Mouse (Mus musculus): Measurements from ENCODE around the gene Boc. TPM values are rescaled to one million over a fixed set of nuclear protein-coding genes. Genes with fewer than 3 reads are reported as not detected.
A peak's percentile ranks its signal among the peaks of the same experiment; 100 is the strongest.

Boc gene
- polyA plus RNA-seq, 1 experiment from 2014 or later = 14.2 TPM

GRCm38 (mm10) chr16:44557661-44558470, 831 bp downstream of the Boc start:
- Histone ChIP-seq H3K27ac (ENCODE audit: low read depth) (peak overlapping the region; percentile 92), H3K4me3 (ENCODE audit: low read depth, low read length) (peak overlapping the region; percentile 80), H3K4me1 (replicated peaks; ENCODE audit: control insufficient read depth, insufficient read depth, low read length) (peaks cover 8% of the 10 kb centered on the region; the same call in 1 of the 2 replicates), H3K36me3 (ENCODE audit: control insufficient read depth, insufficient read depth, low read length) (no peaks in the 10 kb centered on the region), H3K27me3 (replicated peaks; ENCODE audit: control insufficient read depth, insufficient read depth, low read length) (no peaks in the 10 kb centered on the region), H3K9ac (ENCODE audit: low read length) (peak overlapping the region; percentile 91), H3K4me2 (ENCODE audit: low read length) (peak overlapping the region; percentile 63), H3K9me3 (ENCODE audit: control insufficient read depth, low read length) (no peaks in the 10 kb centered on the region)
- ATAC-seq (replicated peaks; ENCODE audit: low FRiP score, low TSS enrichment, low read depth) = peak; percentile 82
- WGBS = under 1% methylated on average over 47 of the region's 47 CpGs
- peak; percentile 91 for DNase-seq (ENCODE audit: low spot score)

DNA sequence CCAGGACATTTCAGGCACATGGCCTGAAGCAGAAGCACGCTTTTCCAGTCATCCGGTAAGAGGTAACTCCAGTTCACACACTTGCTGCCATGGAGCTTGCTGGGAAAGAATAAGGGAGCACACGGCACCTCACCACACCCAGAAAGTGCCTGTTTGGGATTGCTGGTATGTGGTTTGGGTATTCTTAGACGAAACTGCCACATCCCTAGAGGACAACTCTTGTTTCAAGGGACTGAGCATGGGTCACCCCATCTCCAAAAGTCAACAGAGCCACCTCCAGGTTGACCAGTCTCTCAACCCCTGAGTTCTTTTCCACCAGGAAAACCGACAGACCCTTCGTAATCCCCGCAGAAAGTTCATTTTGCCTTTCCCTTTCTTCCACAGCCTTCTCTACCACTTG, 1.6 kb downstream of the Boc start:
- ATAC-seq (replicated peaks; ENCODE audit: low FRiP score, low TSS enrichment, low read depth) = no peak
- 44% methylated on average over 7 of the region's 7 CpGs for WGBS
- H3K27ac ChIP-seq (ENCODE audit: low read depth) = peak overlapping the region; percentile 92; the same call in 1 of the 2 replicates

GRCm38 (mm10) chr16:44555791-44556709, 2.6 kb downstream of the Boc start:
- ATAC-seq (replicated peaks; ENCODE audit: low FRiP score, low TSS enrichment, low read depth) (no peak), DNase-seq (ENCODE audit: low spot score) (no peak)
- H3K27ac ChIP-seq (ENCODE audit: low read depth) = no peak overlapping the region
- no peak overlapping the region for H3K9ac ChIP-seq (ENCODE audit: low read length)
- 70% methylated on average over 9 of the region's 9 CpGs for WGBS
- no peaks in the 10 kb centered on the region for H3K27me3 ChIP-seq (replicated peaks; ENCODE audit: control insufficient read depth, insufficient read depth, low read length)
- peak overlapping the region; percentile 63 for H3K4me2 ChIP-seq (ENCODE audit: low read length)
- no peaks in the 10 kb centered on the region for H3K9me3 ChIP-seq (ENCODE audit: control insufficient read depth, low read length)
- peak overlapping the region; percentile 80; the same call in 1 of the 2 replicates for H3K4me3 ChIP-seq (ENCODE audit: low read depth, low read length)
- no peaks in the 10 kb centered on the region for H3K36me3 ChIP-seq (ENCODE audit: control insufficient read depth, insufficient read depth, low read length)
- H3K4me1 ChIP-seq (replicated peaks; ENCODE audit: control insufficient read depth, insufficient read depth, low read length) = peaks cover 24% of the 10 kb centered on the region; the same call in 1 of the 2 replicates

More for the DNA sequence above, 1.6 kb downstream of the Boc start:
- Histone ChIP-seq H3K4me3 (ENCODE audit: low read depth, low read length) (peak overlapping the region; percentile 80), H3K27me3 (replicated peaks; ENCODE audit: control insufficient read depth, insufficient read depth, low read length) (no peaks in the 10 kb centered on the region), H3K9ac (ENCODE audit: low read length) (peak overlapping the region; percentile 91), H3K9me3 (ENCODE audit: control insufficient read depth, low read length) (no peaks in the 10 kb centered on the region), H3K4me2 (ENCODE audit: low read length) (peak overlapping the region; percentile 63), H3K36me3 (ENCODE audit: control insufficient read depth, insufficient read depth, low read length) (no peaks in the 10 kb centered on the region), H3K4me1 (replicated peaks; ENCODE audit: control insufficient read depth, insufficient read depth, low read length) (peaks cover 16% of the 10 kb centered on the region; the same call in 1 of the 2 replicates)
- DNase-seq (ENCODE audit: low spot score) = no peak

DNA sequence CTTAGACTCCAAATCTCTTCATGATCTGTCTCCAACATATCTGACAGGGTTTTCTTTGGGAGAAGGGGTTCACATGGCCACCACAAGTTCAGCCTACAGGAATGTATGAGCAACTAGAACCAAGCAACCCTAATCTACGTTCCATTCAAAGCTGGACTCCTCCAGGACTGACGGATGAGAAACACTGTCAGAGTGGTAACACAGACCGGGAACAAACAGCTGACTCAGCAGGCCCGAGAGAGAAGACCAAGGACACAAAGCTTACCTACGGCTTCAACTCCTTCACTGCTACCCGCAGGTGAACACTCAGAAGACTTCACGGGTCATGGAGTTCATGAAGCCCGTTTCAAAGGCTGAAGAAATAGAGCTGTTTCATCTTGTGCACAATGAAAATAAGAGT, 4.8 kb downstream of the Boc start:
- DNase-seq (ENCODE audit: low spot score) (peak; percentile 18), ATAC-seq (replicated peaks; ENCODE audit: low FRiP score, low TSS enrichment, low read depth) (no peak)
- 74% methylated on average over 8 of the region's 8 CpGs for WGBS
- Histone ChIP-seq H3K4me2 (ENCODE audit: low read length) (no peak overlapping the region), H3K36me3 (ENCODE audit: control insufficient read depth, insufficient read depth, low read length) (no peaks in the 10 kb centered on the region), H3K27me3 (replicated peaks; ENCODE audit: control insufficient read depth, insufficient read depth, low read length) (no peaks in the 10 kb centered on the region), H3K27ac (ENCODE audit: low read depth) (no peak overlapping the region), H3K9ac (ENCODE audit: low read length) (no peak overlapping the region), H3K4me3 (ENCODE audit: low read depth, low read length) (no peak overlapping the region), H3K4me1 (replicated peaks; ENCODE audit: control insufficient read depth, insufficient read depth, low read length) (peaks cover 38% of the 10 kb centered on the region), H3K9me3 (ENCODE audit: control insufficient read depth, low read length) (no peaks in the 10 kb centered on the region)

DNA sequence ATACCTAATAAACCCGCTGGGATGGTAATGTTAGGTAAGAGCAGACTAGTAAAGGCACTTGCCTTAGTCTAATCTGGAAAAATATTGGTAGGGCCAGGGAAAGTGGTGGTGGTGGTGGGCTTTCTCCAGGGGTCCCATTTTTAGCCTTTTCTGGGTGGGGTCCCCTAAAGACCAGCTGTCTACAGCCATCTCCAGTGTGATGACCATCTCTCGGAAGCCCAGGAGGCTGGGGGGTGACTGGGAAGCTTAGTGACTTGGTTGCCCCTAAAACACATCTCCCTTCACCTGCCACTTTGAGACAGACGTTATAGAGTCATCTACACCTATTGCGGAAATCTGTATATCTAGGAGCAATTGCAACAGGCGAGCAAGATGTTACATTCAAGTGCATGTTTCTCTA, 6.0 kb downstream of the Boc start:
- DNase-seq (ENCODE audit: low spot score) (no peak), ATAC-seq (replicated peaks; ENCODE audit: low FRiP score, low TSS enrichment, low read depth) (no peak)
- Histone ChIP-seq H3K4me3 (ENCODE audit: low read depth, low read length) (no peak overlapping the region), H3K27me3 (replicated peaks; ENCODE audit: control insufficient read depth, insufficient read depth, low read length) (no peaks in the 10 kb centered on the region), H3K9me3 (ENCODE audit: control insufficient read depth, low read length) (no peaks in the 10 kb centered on the region), H3K4me1 (replicated peaks; ENCODE audit: control insufficient read depth, insufficient read depth, low read length) (peaks cover 38% of the 10 kb centered on the region), H3K36me3 (ENCODE audit: control insufficient read depth, insufficient read depth, low read length) (no peaks in the 10 kb centered on the region), H3K4me2 (ENCODE audit: low read length) (no peak overlapping the region), H3K27ac (ENCODE audit: low read depth) (no peak overlapping the region), H3K9ac (ENCODE audit: low read length) (no peak overlapping the region)
- WGBS = 89% methylated on average over 5 of the region's 5 CpGs

DNA sequence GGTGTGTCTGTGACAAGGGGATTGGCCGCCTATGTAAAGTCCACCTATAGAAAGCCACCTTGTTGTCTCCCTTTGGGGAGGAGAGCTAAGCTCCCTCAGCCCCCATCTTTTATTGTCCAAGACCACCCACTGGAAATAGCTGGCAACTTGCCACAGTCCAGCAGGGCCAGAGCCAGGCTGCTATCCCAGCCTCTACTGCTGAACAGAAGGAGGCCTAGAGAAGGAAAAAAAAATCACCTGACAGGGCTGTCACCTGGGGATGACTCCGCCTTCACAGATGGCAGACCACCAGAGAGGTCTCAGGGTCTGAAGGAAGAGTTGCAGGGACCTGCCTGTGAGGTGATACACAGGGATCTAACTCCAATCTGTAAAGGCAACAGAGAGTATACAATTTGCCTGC, 6.7 kb downstream of the Boc start:
- no peak overlapping the region for H3K4me2 ChIP-seq (ENCODE audit: low read length)
- no peak overlapping the region for H3K27ac ChIP-seq (ENCODE audit: low read depth)
- H3K36me3 ChIP-seq (ENCODE audit: control insufficient read depth, insufficient read depth, low read length) = no peaks in the 10 kb centered on the region
- no peak overlapping the region for H3K4me3 ChIP-seq (ENCODE audit: low read depth, low read length)
- H3K9ac ChIP-seq (ENCODE audit: low read length) = no peak overlapping the region
- DNase-seq (ENCODE audit: low spot score) (peak; percentile 49), ATAC-seq (replicated peaks; ENCODE audit: low FRiP score, low TSS enrichment, low read depth) (no peak)
- 70% methylated on average over 2 of the region's 2 CpGs for WGBS
- H3K4me1 ChIP-seq (replicated peaks; ENCODE audit: control insufficient read depth, insufficient read depth, low read length) = peaks cover 37% of the 10 kb centered on the region
- no peaks in the 10 kb centered on the region for H3K27me3 ChIP-seq (replicated peaks; ENCODE audit: control insufficient read depth, insufficient read depth, low read length)
- H3K9me3 ChIP-seq (ENCODE audit: control insufficient read depth, low read length) = no peaks in the 10 kb centered on the region

DNA sequence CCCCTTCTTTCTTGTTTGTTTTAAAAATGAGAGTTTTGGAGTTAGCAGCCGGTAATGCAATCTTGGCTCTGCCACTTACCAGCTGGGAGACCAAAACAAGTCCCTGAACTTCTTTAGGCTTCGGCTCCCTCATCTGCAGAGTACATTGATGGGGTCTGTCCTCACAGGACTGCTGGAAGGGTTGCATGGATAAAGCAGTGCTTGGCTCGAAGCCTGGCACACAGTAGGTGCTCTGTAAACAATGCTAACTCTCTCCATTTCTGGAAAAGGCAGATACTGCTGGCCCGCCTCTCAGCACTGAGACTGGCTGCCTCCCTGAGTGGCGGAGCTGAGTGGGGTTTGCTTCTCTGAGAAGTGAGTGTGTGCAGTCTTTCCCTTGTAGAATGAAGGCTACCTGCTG, 7.2 kb downstream of the Boc start:
- no peaks in the 10 kb centered on the region for H3K36me3 ChIP-seq (ENCODE audit: control insufficient read depth, insufficient read depth, low read length)
- H3K9ac ChIP-seq (ENCODE audit: low read length) = no peak overlapping the region
- H3K27ac ChIP-seq (ENCODE audit: low read depth) = no peak overlapping the region
- peaks cover 34% of the 10 kb centered on the region for H3K4me1 ChIP-seq (replicated peaks; ENCODE audit: control insufficient read depth, insufficient read depth, low read length)
- DNase-seq (ENCODE audit: low spot score) (no peak), ATAC-seq (replicated peaks; ENCODE audit: low FRiP score, low TSS enrichment, low read depth) (no peak)
- no peak overlapping the region for H3K4me2 ChIP-seq (ENCODE audit: low read length)
- WGBS = 51% methylated on average over 5 of the region's 5 CpGs
- H3K9me3 ChIP-seq (ENCODE audit: control insufficient read depth, low read length) = no peaks in the 10 kb centered on the region
- no peak overlapping the region for H3K4me3 ChIP-seq (ENCODE audit: low read depth, low read length)
- no peaks in the 10 kb centered on the region for H3K27me3 ChIP-seq (replicated peaks; ENCODE audit: control insufficient read depth, insufficient read depth, low read length)

GRCm38 (mm10) chr16:44550843-44551242, 7.9 kb downstream of the Boc start:
- Histone ChIP-seq H3K27ac (ENCODE audit: low read depth) (no peak overlapping the region), H3K4me2 (ENCODE audit: low read length) (no peak overlapping the region), H3K9ac (ENCODE audit: low read length) (no peak overlapping the region), H3K9me3 (ENCODE audit: control insufficient read depth, low read length) (no peaks in the 10 kb centered on the region), H3K27me3 (replicated peaks; ENCODE audit: control insufficient read depth, insufficient read depth, low read length) (no peaks in the 10 kb centered on the region), H3K36me3 (ENCODE audit: control insufficient read depth, insufficient read depth, low read length) (no peaks in the 10 kb centered on the region), H3K4me3 (ENCODE audit: low read depth, low read length) (no peak overlapping the region), H3K4me1 (replicated peaks; ENCODE audit: control insufficient read depth, insufficient read depth, low read length) (peaks cover 32% of the 10 kb centered on the region)
- ATAC-seq (replicated peaks; ENCODE audit: low FRiP score, low TSS enrichment, low read depth) = no peak
- WGBS = 35% methylated on average over 5 of the region's 5 CpGs
- DNase-seq (ENCODE audit: low spot score) = no peak

Data from intestine, embryonic 14.5 days (tissue).